Mouse (Mus musculus) forebrain, embryonic 15.5 days (tissue): ENCODE measurements at regions not wholly inside any gene's neighbourhood (a gene's known extent, or its start where the extent isn't known, plus 50 kb on each side); places are given as distances from the start of the nearest gene placed in this dataset.

Experiments
- ATAC-seq: fragments of 200-750 bp; cut with Nextera tagmentation; replicated peaks from 2 replicates; pipeline ENCODE4 v1.8.0; 2017; ENCODE audit warnings: mild to moderate bottlenecking, moderate TSS enrichment, moderate library complexity
- H3K27ac ChIP-seq: fragments of 300-500 bp; sonication (generic); replicated peaks from 2 replicates; pipeline ENCODE4 v1.5.1; 2015; ENCODE audit warnings: mild to moderate bottlenecking, inconsistent platforms
- H3K27me3 ChIP-seq: fragments of 300-500 bp; sonication (generic); 2 replicates; pipeline ENCODE4 v1.6.1; 2015; ENCODE audit warnings: inconsistent platforms
- H3K36me3 ChIP-seq: fragments of 300-500 bp; sonication (generic); 2 replicates; pipeline ENCODE4 v1.6.1; 2015; ENCODE audit warnings: mild to moderate bottlenecking, inconsistent platforms
- H3K4me1 ChIP-seq: fragments of 300-500 bp; sonication (generic); 2 replicates; pipeline ENCODE4 v1.6.1; 2015; ENCODE audit warnings: inconsistent platforms
- H3K4me2 ChIP-seq: fragments of 300-500 bp; sonication (generic); replicated peaks from 2 replicates; pipeline ENCODE4 v1.6.1; 2015; ENCODE audit warnings: mild to moderate bottlenecking, inconsistent platforms
- H3K4me3 ChIP-seq: fragments of 300-500 bp; sonication (generic); 2 replicates; pipeline ENCODE4 v1.5.1; 2015; ENCODE audit warnings: mild to moderate bottlenecking, inconsistent platforms
- H3K9ac ChIP-seq: fragments of 300-500 bp; sonication (generic); replicated peaks from 2 replicates; pipeline ENCODE4 v1.6.1; 2015; ENCODE audit warnings: mild to moderate bottlenecking, inconsistent platforms
- H3K9me3 ChIP-seq: fragments of 300-500 bp; sonication (generic); 2 replicates; pipeline ENCODE4 v1.6.1; 2016; ENCODE audit warnings: inconsistent platforms
- WGBS: fragments of 180-500 bp; shearing (Covaris S2); methylation state at CpG from one replicate; pipeline ENCODE4 v1.1.7; 2015; ENCODE audit warnings: mixed read lengths; 5-methylcytosine and 5-hydroxymethylcytosine counted together

- no peaks in the 10 kb centered on the region for H3K9me3 ChIP-seq
- WGBS: 66% methylated on average over 1 of the region's 1 CpGs
Observed at GRCm38 (mm10) chr12:119024063-119024462, 57.8 kb upstream of the Abcb5 start.

More at GRCm38 (mm10) chr12:119024063-119024462, 57.8 kb upstream of the Abcb5 start:
- Histone ChIP-seq H3K36me3 (no peaks in the 10 kb centered on the region), H3K27me3 (no peaks in the 10 kb centered on the region), H3K4me1 (no peaks in the 10 kb centered on the region), H3K4me3 (no peak overlapping the region), H3K9ac (no peak overlapping the region), H3K27ac (no peak overlapping the region), H3K4me2 (no peak overlapping the region)
- ATAC-seq: no peak
